Mouse (Mus musculus): Measurements from ENCODE around the gene Plod2. TPM values are rescaled to one million over a fixed set of nuclear protein-coding genes. Genes with fewer than 3 reads are reported as not detected.

Gene Plod2
- total RNA-seq, 2 experiments from 2014 or later: 26.2 to 31.4 TPM

DNA sequence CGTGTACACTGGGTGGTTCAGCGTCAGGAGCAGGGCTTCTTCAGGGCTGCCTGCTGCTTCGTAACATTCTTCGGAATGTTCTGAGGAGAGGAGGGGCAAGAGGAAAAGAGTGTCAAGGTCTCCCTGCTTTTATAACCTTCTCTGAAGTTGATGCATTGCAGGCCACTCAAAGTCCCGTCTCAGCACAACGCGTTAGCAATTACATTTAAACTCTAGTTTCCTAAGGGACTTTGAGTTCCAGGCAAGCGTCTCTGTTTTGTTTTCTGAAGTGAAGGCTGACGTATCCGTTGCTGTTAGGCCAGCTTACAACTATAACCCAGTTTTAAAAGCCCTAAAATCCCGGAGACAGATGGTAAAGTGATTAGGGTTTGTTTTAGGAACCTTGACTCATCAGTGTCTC, 55.8 kb downstream of the Plod2 start:
- DNase-seq (ENCODE audit: low spot score in 2 of 2): no peak

DNA sequence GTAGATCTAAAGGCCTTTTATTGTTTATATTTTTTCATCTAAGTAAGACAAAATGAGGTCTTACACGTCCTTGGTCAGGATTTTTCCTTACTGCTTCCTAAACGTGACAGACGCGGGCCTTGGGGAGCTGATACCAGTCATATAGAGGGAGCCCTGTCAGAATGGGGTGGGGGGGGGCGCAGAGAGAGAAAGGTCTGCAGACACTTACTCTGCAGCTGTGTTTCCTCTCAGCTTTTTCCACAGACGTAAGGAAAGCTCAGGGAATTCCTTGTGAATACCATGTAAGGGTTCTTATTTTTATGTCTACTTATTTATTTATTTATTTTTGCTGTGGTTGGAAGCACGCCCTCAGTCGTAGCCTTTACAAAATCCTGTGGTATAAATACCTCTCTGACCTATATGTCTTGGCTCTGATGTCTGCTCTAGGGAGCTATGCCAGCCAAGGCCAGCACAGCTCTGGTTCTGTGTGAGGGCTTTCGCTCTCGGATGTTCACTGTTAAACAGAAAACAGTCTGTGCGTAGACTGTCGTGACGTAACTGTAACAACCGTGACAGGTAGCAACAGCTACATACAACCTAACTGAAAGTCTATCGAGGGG, 58.0 kb downstream of the Plod2 start:
- no peak for DNase-seq (ENCODE audit: low spot score in 2 of 2)

DNA sequence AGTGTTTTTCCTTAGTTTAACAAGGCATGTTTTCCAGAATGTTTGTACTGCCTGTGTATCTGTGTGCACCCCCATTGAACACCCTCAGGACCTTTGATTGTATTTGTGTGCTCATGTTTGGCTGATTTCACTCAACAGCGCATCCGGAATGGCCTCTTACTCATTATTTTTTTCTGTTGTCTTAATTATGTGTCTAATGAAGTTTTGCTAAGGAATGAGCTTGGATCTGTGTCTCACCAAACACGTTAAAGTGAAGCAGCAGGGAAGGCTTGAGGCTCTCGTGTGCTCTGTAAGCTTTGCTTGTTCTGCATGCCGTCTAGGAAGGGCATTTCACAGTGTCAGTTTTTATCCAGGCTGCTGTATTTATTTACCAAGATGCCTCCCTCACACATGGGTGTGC, 59.5 kb downstream of the Plod2 start:
- no peak for DNase-seq (ENCODE audit: low spot score in 2 of 2)

DNA sequence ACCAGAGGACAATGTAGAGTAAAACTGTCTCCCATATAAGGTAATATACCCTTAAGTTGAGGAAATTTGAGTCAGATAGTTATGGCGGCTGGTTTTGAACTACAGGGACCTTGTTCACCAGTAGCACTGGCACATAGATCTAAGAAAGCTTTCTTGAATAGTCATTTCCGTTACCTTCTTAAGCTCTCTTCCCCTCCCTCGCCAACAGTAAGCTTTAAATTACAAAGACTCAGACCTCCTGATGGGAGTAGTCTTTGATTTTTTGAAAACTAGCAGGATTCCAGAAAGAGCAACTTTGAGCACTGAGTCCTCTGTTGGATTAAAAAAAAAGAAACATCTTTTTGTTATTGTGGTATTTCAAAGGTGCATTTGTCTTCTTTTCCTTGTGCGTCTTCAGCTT, 61.5 kb downstream of the Plod2 start:
- DNase-seq (ENCODE audit: low spot score in 2 of 2): no peak

DNA sequence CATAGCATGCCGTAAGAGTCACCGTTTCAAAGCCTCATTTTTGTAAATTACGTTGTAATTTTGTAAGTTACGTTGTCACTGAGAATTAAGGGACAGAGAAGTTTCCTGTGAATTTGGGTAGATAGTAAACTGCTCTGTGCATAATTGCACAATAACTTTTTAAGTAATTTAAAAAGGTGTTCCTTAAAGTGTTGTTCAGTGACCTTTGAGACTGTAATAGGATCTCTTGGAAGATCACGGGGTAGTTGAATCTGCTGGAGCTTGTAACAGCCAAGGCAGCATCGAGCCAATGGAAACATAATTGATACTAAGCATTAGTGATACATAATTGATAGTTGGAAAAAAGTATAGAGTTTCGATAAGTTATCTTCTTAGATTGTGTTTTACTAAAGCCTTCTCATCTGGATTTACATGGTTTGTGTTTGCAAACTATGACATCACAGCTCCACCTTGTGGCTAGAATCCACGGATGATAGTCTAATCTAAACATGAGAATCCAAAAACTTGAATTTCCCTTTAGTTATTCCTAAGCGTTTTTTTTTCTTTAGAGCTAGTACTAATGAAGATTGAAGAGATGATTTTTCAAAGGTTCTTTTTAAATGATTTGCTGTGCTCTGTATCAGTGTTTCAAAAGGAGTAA, 68.7 kb downstream of the Plod2 start:
- DNase-seq (ENCODE audit: low spot score in 2 of 2): peak in 1 of 2 experiments; percentile 59

DNA sequence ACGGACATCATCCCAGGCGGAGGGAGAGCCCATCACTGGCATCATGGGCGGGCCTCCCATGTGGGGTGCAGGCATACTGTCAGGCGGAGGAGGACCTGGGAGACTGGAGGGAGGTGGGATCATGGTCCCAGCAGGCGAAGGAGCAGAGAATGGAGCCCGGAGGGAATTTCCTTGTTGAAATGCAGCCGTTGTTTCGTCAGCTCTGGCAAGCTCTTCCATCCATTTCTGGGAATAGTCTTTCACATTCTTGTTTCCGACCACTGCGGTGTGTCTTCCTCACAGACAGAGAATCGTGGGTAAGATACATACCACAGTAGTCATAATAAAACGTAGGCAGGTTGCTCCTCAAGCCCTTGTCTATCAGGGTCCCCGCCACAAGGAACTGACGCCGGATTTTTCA, 70.6 kb downstream of the Plod2 start:
- no peak for DNase-seq (ENCODE audit: low spot score in 2 of 2)

DNA sequence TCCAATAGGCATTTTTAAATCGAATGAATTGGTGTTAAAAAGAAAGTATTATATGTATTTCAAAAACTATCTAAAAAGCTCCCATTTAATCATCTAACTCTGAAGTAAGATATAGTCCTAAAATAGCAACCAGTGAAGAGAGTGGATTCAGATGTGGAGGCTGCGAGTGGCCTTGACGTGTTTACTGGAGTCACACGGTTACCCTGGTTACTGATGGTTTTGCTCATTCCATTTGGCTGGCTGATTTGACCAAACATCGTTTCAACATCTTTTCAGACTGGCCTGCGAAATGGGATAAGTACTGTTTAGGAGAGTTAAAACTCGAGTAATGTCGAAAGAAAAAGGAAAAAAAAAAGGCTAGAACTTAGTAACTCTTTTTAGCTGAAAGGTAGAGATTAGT, 71.2 kb downstream of the Plod2 start:
- DNase-seq (ENCODE audit: low spot score in 2 of 2): no peak

DNA sequence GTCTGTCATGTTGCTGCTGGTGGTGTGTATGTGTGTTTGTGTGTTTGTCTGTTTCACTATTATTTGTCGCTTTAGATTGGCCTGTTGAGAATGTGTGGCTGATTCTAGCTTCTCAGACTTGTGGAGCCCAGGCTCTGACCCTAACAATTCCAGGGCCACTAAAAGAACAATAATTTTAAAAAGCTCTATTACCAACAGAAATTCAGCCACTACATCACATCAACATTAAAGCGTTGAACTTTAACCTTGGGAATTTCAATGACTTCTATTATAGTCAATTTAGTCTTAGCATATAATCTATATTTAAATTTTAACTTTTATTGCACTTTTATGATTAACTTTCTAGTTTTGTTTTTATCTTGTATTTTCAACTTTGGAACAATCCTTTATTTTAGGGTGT, 74.4 kb downstream of the Plod2 start:
- no peak for DNase-seq (ENCODE audit: low spot score in 2 of 2)

DNA sequence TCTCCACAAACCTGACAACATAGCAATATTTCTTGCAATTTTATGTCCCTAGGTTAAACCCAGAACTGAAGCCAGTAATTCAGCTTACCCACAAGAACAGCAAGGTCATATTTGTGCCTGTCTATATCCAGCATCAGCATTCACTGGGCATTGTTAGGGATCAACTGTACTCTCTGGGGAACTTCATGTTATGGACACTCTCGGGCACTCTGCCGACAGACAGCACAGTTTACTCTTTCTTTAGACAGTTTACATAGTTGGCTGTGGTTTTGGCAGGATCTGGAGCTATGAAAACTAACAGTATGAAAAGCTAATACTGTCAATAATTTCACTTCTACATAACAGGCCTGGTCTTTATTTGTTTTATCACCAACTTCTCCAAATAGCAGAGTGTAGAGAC, 75.4 kb downstream of the Plod2 start:
- no peak for DNase-seq (ENCODE audit: low spot score in 2 of 2)

DNA sequence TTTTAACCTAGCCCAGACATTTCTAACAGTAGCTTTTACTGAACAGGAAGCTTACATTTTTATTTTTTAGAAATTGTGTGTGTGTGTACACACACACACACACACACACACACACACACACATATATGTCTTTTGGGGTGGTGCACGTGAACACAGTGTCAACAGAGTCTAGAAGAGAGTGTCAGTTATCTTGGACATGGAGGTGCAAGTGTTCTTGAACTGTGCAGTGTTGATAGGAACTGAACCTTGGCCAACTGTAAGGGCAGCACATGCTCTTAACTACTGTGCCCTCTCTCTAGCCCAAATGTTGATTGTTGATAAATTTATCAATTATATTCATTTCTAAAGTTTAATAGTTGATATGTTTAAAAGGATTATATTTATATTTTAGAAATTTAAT, 78.1 kb downstream of the Plod2 start:
- DNase-seq (ENCODE audit: low spot score in 2 of 2): no peak

DNA sequence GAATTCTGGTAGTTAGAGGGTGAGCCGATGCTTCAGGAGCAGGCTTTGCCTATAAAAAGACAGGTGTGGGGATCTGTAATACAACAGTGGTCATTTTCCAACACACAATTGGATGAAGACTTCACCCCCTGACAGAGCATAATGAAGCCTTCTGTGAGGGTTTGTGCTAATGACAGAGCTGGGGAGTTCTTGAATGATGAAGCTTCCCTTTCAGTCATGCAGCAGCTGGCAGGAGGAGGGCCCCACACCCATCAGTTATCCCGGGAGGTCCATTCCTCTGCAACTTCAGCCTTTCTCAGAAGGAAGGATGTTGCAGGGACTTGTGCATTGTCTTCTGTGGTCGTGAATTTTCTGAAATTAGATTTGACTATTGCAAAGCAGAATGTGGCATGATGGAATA, 79.2 kb downstream of the Plod2 start:
- DNase-seq (ENCODE audit: low spot score in 2 of 2): no peak

DNA sequence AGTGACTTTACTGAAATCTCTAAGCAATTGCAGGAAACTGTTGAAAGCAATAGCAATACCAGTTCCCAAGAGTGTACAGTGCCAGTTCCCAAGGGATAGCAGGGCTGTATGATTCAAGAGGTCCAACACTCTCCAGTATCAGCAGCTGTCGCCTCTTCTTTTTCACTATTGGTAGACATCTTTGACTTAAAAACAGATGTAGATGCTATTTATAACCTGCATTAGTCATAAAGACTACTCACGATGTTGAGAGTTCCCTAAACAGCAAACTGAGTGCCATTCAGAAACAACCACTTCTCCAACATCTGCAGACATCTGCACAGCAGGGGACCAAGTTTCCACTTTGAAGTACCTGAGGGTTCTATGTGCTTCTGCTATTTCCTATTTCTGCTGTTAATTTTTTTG, 79.9 kb downstream of the Plod2 start:
- DNase-seq (ENCODE audit: low spot score in 2 of 2): no peak

DNA sequence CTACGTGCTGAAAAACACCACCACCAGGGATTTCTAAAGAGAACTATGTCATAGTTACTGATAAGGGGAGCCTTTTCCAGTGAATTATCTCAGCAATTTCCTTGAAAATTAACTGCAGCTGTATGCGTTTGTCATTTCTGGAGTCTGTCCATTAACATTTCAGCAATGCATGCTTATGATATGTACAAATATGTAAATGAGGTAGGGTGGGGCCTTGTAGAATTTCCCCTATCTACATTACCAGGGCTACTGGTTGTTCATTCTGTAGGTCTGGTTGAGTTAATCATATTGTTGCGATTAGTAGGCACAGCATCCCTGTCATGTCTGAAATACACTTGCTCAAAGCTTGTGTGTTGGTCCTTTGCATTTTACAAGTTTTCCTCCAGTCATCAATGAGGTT, 92.8 kb downstream of the Plod2 start:
- DNase-seq (ENCODE audit: low spot score in 2 of 2): no peak

DNA sequence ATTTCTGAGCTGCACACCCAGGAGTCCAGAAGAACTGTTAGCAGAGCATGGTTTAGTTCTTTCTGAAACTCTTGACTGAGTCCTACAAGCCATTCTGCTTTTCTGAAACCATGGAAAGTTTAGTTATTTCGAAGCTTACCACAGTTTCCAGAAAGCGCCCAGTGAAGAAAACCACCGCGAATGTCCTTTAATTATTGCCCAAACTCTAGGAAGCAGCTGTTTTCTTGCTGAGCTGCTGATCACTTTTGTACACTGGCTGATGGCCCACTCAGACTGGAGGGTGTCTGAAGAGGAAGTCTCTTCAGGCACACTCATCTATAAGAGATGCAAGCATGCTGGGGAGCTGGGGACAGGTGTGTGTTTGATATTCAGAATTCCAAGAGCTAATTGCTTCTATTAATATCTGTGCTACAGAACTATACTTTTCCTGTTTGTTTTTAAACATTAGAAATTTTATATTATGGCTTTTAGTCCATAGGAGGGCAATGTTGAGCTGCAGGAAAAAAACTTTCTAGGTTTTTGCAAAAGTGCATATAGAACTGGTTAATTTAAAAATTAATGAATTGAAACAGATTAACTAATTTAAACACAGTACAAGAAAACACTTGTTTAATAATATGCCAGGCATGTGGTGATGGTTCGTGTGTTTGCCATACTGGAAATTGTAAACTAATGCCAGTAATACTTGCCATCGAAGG, 97.3 kb downstream of the Plod2 start:
- peak in 1 of 2 experiments; percentile 14 for DNase-seq (ENCODE audit: low spot score in 2 of 2)

DNA sequence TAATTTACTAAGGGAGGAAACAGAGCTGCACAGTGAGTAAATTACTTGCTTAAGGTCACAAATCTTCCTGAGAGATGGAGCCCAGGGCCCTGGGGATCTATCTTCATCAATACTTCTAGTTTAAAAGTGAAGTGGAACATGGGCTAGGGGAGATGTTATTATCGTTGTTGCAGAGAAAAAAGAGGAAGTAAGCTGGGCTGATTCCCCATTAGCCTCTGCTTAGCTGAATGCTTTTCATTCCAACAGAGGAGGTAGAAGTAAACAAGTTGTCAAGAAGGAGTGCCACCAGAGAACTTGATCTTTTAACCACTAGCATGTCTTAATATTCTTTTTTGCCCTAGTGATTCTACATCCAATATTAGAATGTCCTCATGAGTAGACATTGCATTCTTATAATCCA, 99.7 kb downstream of the Plod2 start:
- DNase-seq (ENCODE audit: low spot score in 2 of 2): no peak

Other genes with a start within 250 kb of the Plod2 start
- gene 1700057G04Rik, start 232.8 kb upstream of the Plod2 start, total RNA-seq (2021): not detected
- gene Plscr4, start 84.8 kb upstream of the Plod2 start, total RNA-seq (2021): 1 to 10 TPM; 7.2 to 8.6 TPM